Mouse (Mus musculus): ENCODE data around the gene Gm42372.

The Gm42372 gene

DNA sequence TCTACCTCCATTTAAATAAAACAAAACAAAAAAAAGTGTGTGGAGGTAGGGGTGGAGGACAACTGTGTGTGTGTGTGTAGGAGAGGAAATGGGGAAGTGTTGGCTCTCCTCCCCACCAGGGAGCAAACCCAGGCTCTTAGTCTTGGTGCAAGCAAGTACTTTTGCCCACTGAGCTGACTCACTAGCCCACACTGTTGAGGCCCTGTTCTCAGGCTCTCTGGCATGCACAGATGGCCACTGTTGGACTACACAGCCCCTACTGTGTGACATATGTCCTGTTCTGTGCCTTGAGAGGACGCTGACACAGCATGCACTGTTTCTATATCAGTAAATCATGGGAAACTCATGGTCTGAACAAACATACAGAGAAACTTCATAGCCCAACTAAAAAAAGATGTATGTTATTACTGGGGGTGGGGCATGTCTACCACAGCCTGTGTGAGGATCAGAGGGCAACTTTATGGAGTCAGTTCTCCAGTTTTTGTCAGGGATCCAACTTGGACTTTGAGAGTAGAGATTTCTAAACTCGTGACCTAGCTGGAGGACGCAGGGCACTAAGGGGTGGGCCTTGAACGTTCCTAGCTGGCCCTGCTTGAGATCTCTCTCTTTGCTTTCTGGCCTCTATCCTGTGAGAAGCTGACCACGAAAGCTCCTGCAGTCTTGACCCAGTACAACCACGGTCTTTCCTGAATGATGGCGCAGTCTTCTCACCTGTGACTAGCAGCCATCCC is 20.5 kb downstream of the Gm42372 start:
- no peak for DNase-seq (ENCODE audit: low spot score in 2 of 2)

DNA sequence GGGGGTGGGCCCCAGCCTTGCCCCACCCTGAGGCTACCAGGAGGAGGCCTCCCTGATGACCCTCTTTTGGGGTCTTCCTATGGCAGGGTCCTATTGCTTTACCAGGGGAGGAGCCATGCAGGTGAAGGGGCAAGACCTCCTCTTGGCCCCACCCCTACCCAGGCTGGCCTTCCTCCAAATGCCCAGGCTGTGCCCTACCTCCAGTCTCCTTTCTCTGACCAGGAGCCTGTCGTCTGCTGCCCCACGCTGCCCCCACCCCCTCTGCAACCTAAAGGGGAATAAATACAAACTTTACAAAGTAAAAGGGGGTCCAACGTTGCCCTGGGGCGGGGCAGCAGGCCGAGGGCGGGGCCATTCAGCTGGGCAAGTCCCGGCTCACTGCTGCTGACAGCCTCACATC is 21.8 kb downstream of the Gm42372 start:
- no peak for DNase-seq (ENCODE audit: low spot score in 2 of 2)

DNA sequence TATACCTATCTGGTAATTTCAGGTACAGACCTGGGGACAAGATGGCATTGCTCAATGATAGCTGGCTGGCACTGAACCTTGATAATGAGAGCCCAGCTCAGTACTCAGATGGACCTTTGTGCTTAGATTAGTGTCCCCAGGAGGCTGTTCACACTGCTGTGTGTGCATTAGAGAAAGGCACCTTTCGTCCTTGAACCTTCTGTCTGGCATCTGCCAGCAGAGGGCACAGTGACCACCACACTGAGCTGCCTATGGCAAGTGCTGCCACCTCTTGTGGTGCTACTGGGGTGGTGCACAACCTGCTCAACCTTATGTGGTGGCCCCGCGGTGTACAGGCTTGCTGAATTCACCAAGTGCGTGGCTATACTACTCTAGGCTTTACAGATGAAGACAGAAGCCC is 24.4 kb downstream of the Gm42372 start:
- DNase-seq (ENCODE audit: low spot score in 2 of 2): no peak

DNA sequence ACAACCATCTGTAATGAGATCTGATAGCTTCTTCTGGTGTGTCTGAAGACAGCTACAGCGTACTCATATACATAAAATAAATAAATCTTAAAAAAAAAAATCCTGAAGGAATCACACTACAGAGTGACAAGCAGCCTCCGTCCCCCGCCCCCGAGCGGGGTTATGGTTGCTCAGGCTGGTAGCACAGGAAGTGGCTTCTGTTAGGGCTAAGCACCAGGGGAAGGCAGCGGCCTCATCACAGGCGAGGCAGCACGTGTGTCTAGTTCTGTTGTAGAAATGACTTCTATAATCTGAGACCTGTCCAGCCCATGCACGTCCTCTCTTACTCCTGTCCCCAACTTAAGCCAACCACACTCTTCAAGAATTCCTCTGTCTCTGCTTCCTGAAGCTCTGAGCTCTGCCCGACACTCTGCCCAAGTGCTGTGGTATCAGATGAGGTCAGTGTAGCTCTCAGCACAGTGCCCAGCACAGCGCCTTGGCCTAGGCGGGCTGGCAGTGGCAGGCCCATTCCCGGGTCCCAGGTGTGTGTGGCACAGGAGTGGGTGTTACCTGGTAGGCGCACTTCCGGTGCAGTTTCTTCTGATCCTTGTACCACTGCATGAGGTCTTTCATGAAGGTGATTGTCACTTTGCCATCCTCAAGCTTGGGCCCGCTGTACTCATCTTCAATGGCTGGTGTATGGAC is 26.6 kb downstream of the Gm42372 start:
- DNase-seq (ENCODE audit: low spot score in 2 of 2): no peak

DNA sequence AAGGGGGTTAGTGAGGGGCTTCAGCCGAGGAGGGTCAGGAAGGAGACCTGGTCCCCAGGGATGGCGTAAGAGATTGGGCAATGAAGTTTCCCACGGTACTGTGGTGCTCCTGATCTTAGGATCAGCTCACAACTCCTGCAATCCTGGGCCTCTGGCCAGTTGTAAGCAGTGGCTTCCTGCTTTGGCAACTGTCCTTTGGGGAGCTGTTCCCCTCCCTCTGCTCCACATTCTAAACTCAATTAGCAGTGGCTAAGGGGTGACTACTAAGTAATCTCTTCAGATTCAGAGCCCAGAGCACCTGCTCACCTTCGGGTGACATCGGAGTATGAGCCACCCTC is 27.1 kb downstream of the Gm42372 start:
- DNase-seq (ENCODE audit: low spot score in 2 of 2): no peak

DNA sequence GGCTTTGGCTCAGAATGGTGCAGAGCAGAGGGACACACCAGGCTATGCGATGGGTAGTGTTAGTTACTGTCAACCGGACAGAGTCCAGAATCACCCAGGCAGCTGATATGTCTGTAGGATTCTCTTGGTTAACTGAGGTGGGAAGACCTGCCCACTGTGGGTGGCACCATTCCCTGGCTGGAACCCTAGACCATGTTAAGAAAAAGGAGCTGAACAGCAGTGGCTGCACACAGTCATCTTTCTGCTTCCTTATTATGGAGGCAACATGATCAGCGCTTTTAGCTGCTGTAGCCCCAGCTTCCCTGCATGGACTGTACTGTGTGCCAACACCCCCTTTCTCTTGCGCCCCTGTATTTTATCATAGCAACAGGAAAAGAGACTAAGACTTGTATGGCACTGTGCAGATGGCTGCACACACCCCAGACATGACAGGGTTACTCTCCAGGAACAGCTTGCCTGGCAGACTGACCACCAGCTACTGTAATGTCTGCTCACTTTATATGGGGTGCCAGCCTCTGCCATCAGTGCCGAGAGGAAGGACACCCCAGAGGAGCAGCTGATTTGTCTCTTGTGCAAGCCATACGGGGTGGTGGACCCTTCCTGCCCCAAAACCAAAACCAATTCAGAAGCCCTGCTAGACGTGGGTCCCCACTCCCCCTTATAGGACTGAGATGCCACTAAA is 29.2 kb downstream of the Gm42372 start:
- DNase-seq (ENCODE audit: low spot score in 2 of 2): no peak

DNA sequence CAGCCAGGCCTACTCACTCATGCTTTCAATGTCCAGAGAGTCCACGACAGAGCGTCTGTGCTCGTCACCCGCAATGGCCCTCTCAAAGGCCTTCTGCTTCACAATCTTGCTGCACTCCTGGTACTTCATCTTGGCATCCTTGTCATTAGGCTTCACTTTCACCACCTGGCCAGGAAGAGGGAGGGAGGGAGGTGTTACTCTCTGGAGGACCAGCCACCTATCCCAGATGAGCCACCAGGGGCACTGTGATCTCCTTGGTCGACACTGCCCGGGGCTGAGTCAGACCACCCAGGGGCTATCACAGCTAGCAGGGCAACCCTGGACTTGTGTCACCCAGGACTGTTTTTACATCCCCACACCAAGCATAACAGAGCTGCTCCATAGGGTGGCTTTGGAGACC is 32.5 kb downstream of the Gm42372 start:
- no peak for DNase-seq (ENCODE audit: low spot score in 2 of 2)

DNA sequence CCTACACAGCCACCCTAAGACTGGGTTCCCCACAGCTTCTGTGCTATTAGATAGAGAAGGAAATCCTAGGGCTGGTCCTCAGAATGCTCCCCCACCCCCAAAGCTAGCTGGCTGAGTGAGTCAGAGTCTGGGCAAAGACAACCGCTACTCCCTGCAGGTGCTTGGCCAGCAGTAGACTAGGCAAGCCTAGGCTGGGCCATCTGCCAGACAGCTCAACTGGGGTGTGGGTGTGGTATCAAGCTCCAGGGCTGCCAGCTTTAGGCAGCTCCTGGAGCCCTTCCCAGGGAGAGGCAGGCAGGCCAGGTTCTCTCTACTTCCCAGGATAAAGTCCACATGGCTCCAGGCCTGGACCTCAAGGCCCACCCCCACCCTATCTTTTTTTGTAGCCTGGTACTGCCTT is 34.1 kb downstream of the Gm42372 start:
- peak; percentile 94 to 98 for DNase-seq (ENCODE audit: low spot score in 2 of 2)

DNA sequence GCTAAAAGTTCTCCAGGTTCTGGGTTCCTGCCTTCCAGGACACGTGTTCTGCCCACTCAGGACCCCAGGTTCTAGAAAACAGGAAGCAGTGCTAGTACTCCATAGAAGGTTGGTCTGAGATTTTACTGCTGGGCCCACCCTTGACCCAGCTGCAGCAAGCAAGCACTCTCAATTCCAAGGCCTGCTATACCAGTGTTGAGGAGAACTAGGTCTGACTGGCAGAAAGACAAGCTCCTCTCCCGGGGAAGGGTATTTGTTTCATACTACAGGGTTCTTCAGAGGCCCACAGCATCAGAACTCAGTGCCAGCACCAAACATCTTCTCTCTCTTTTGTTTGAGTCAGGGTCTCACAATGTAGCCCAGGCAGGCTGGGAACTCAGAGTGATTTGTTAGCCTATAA is 35.0 kb downstream of the Gm42372 start:
- DNase-seq (ENCODE audit: low spot score in 2 of 2): no peak

DNA sequence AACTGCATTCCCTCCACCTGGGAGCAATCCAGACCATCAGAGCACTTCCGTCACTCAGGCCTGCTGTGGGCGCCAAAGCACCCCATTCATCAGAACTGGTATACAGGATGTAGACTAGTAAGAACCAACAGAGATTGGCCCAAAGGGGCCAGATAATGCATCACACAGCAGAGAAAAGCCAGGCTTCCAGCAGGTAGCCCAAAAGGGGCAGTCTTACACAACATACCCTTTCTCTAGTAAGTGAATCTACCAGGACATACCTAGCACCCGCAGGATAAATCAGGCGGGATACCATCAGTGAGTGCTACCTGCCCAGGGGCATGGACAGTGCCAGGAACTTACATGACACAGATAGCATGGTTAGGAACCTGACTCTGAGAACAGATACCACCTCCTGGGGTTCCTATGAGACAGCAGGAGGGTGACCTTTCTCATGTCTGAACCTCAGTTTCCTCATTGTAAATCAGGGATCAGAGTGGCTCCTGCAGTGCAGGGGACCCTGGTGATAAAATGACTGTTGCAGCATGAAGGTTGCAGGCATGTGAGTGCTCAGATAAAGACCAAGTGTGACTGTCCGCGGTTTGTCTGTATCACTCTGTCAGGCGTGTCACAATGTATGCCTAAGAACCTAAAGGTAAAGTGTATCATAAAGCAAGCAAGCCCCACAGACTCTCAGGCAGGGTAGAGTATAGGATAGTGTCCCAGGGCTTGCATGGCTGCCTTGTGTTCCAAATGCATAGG is 36.7 kb downstream of the Gm42372 start:
- no peak for DNase-seq (ENCODE audit: low spot score in 2 of 2)

DNA sequence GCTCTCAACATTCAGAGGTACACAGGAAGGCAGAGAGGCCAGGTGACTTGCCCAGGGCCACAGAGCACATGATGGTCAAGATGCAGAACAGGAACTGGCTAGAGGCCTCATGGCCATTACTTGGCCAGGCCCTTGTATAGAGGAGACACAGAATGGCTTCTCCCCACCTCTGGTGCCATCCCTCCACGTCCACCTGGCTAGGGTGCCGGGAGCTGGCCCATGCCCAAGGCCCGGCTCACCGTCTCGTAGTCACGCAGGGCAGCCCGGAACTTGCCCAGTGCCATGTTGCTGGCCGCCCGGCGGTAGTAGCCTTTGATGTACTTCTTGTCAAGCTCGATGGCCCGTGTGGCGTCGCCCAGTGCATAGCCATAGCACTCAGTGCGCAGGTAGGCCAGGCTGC is 39.3 kb downstream of the Gm42372 start:
- no peak for DNase-seq (ENCODE audit: low spot score in 2 of 2)

DNA sequence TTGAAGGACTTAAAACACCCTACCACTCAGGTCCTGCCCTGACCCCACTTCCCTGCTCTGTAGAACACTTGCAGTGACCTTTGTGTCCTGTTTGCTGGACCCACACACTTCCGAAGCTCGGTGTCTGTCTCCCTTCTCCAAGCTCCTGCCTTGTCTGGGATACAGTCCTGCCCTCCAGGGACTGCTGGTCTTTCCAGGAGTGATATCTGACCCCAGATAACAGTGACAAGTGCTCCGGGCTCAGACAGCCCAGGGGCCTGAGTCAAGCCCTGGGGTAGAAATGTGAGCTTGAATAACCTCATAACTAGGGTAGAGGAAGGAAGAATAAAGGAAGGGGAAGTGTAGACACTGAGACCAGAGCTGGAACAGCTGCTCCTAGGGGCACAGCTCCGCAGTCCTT is 40.8 kb downstream of the Gm42372 start:
- no peak for DNase-seq (ENCODE audit: low spot score in 2 of 2)

DNA sequence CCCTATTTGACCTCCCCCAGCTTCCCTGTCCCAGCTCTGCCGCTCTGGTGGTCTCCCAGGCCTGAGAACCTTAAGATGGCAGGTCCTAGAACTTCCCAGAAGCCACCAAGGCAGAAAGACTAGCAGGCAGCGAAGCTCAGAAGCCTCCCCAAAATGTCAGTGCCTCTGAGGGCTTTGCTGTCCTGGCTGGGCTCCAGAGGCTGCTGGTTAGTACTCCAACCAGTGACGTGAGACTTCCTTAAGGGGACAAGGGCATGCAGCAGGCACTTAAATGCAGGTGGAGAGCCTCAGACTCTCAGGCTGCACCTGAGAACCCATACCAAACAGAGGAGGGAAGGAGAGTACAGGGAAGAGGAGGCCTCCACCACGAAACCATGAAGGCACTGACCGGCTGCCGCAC is 41.3 kb downstream of the Gm42372 start:
- DNase-seq (ENCODE audit: low spot score in 2 of 2): no peak

DNA sequence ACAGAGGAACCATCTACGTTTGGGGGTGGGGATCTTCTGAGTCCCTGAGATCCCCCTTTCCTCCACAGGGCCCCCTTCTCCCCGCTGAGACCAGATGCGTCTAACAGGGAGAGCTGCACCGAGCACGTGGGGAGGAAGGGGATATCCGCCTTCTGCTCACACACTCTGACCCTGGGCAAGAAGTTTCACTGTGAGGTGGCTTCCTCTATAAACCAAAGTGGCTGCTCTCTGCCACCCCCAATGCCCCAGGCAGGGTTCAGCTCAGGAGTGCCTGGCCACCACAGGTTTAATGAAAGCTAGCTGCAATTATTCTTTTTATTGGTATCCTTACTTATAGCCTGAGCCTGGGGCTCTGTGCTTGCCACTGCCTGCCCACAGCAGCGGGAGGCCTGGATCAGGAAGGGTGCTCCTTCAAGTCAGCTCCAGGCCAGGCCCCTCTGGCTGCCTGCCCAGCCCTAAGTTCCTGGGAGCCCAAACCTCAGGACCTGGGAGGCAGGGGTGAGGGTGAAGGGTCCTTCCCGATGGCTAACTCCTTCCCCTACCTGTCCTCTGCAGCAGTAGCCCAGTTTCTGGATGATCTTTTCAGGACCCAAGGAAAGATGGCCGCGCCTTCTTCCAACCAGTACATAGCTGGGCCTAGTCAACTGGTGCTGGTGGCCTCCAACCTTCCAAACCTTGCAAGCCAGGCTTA is 42.1 kb downstream of the Gm42372 start:
- DNase-seq (ENCODE audit: low spot score in 2 of 2): no peak

DNA sequence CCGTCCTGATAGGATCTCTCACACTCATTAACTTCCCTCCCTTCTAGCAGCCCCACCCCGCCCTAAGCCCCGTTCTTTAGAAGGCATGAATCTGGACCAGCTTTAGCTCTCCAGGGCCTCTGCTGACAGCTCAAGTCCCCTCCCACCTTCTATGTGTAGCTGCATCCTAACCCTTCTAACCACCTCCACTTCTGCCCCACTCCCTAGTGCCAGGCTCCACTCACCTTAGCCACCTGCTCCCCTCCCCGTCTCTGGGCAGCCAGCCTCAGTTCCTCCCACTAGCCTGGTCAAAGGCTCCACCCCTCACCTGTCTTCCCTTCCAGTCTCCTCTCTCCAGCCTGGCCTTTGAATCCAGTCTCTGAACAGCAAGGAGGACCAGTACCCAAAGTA is 42.6 kb downstream of the Gm42372 start:
- DNase-seq (ENCODE audit: low spot score in 2 of 2): no peak

DNA sequence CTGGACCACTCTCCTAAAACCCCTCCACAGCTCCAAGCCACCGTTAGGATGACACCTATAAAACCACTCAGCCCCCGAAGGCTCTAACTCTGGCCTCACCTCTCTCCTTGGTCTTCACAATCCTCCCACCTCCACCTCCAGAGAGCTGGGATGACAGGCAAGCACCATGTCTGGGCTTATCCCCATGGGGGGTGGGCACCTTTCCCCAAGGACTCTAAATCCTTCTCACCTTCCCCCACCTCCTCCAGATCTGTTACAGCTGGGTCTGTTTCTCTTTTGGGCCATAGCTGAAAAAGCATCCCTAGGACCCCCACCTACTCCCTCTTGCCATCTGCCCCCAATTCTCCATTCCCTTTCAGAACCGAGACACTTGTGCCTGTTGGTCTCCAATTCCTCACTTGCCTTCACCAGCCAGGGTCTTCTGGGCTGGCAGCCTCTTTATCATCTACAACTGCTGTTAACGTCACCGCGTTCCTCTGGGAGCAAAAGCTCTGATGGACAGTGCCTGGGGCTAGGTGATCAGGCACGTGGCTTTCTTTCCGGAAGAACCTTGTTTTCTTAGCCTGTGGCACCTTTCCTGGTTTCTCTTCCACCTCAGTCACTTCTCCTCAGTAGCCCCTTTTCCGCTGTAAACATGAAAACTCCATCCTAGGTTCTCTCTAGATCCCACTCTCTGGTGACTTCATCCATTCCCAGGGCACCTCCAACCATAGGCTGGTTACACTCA is 43.2 kb downstream of the Gm42372 start:
- no peak for DNase-seq (ENCODE audit: low spot score in 2 of 2)

DNA sequence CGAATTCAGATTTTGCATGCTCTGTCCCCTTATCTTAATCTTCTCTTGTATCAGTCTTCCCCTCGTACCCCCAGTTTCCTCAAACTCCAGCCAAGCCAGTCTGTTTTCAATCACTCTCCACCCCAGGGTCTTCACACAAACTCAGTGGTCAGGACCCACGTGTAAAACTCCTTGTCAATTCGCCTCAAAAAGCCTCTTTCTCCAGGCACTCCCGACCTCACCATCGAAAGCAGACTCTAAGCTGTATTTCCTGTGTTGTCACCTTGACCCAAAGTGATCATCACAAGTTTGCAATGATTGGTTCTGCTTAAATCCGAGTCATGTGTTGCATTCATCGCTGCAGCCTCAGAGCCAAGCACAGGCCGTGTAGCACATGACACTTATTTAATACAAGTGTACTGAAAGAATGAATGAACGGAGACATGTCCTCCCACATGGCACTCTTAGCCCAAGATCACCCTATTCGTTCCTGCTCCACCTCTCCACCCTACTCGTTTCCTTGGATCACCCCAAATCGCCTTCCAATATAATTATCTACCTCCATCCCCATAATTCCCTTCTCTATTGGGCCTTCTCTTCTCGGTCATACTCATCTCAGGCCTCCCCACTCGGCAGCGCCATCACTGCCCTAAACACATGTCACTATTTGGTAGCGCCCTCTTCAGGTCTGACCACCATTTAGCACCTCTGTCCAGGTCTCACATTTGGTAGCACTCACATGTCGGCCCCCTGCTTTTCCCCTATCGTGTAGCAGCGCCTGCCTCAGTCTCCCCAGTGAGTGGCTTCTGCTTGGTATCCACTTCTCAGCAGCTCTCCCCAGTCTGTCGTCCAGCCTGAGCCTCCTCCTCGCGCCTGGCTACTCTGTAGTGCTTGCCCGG is 44.1 kb downstream of the Gm42372 start:
- peak; percentile 69 to 74 for DNase-seq (ENCODE audit: low spot score in 2 of 2)

DNA sequence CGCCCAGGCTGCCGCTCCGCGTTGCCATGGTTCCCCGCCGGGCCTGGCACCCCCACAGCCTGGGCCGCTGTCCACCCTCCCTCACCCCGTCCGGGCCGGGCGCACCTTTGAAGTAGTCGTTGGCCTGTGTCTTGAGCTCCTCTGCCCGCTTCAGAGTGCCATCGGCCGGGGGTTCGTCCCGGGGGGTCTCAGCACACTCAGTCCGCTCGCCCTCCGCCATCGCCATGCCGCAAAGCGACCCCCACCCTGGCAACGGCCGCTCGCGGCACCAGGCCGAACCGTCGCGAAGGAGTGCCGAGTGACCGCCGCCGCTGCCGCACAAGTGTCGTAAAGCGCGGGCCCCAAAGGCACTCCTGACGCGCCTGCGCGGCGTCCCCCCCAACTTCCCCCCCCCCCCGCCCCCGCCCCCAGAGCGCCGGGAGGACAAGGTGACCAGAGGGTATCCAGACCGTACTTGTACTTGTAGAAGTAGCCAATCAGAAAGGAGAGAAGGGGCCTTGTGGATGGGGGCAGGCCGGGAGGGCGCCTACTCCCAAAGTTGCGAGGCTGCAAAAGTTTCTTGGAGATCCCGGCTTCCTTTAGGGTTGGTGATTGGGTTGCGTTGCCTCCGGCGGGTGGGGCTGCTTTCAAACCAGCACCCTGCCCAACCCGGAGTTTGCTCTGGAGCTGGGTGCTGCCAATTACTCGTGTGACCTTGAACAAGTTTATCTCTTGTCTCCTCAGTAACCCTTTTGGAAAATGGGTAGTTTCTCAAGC is 44.9 kb downstream of the Gm42372 start, which contains the start of gene Ppp5c:
Gene Ppp5c, minus strand, starts transcription at position 337 of the 756 bp plus-strand sequence.
- peak; percentile 84 to 88 for DNase-seq (ENCODE audit: low spot score in 2 of 2)

DNA sequence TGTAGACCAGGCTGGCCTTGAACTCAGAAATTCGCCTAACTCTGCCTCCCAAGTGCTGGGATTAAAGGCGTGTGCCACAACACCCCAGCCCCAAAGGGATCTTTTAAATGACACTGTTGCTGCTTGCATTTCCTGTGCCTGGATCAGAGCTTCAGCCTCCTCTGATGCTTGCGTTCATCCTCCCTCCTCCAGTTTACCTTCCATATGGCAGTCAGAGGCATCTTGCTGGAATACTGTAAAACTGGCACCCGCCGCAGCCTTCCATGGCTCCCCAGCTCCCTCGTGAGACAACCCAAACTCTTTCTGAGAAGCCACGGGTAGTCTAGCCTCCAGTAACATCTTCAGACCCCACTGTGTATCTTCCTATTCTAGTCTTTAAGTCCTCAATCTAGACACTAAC is 46.0 kb downstream of the Gm42372 start:
- peak in 1 of 2 experiments; percentile 54 for DNase-seq (ENCODE audit: low spot score in 2 of 2)
